Mouse (Mus musculus) retina, postnatal 7 days (tissue): ENCODE measurements around the gene Mylk2.

Experiments used
- DNase-seq: peaks from one replicate; pipeline ENCODE4 v3.0.0-alpha.2; 2012; ENCODE audit warnings: low read depth, low spot score

The Mylk2 gene

GRCm38 (mm10) chr2:152914310-152915120, 3.4 kb downstream of the Mylk2 start:
- DNase-seq, result peak; percentile 83

GRCm38 (mm10) chr2:152915453-152915852, 4.3 kb downstream of the Mylk2 start:
- no peak for DNase-seq

- DNase-seq, result no peak
Measured at GRCm38 (mm10) chr2:152916111-152916510, 5.0 kb downstream of the Mylk2 start.

- no peak for DNase-seq
Measured at GRCm38 (mm10) chr2:152917671-152918070, 6.5 kb downstream of the Mylk2 start.

- no peak for DNase-seq
Measured at GRCm38 (mm10) chr2:152922376-152922775, 11.2 kb downstream of the Mylk2 start.

GRCm38 (mm10) chr2:152923621-152924020, 12.5 kb downstream of the Mylk2 start:
- no peak for DNase-seq

- DNase-seq, result no peak
Measured at GRCm38 (mm10) chr2:152924128-152924527, 13.0 kb downstream of the Mylk2 start.

- no peak for DNase-seq
Measured at GRCm38 (mm10) chr2:152924543-152924942, 13.4 kb downstream of the Mylk2 start.

GRCm38 (mm10) chr2:152925189-152925872, 14.2 kb downstream of the Mylk2 start:
- DNase-seq, result no peak

- DNase-seq, result no peak
Measured at GRCm38 (mm10) chr2:152926896-152927295, 15.7 kb downstream of the Mylk2 start.

- no peak for DNase-seq
Measured at GRCm38 (mm10) chr2:152927371-152927770, 16.2 kb downstream of the Mylk2 start.

GRCm38 (mm10) chr2:152928219-152928987, 17.3 kb downstream of the Mylk2 start:
- no peak for DNase-seq

- no peak for DNase-seq
Measured at GRCm38 (mm10) chr2:152928988-152929370, 17.8 kb downstream of the Mylk2 start.

- DNase-seq, result no peak
Measured at GRCm38 (mm10) chr2:152930276-152930675, 19.1 kb downstream of the Mylk2 start.

- DNase-seq, result no peak
Measured at GRCm38 (mm10) chr2:152931456-152932160, 20.5 kb downstream of the Mylk2 start.

- no peak for DNase-seq
Measured at GRCm38 (mm10) chr2:152933048-152933447, 21.9 kb downstream of the Mylk2 start, which contains the start of gene Foxs1. Foxs1 (minus strand) TSS chr2:152933208.

- no peak for DNase-seq
Measured at GRCm38 (mm10) chr2:152933614-152934013, 22.5 kb downstream of the Mylk2 start.

- no peak for DNase-seq
Measured at GRCm38 (mm10) chr2:152939846-152940245, 28.7 kb downstream of the Mylk2 start.

GRCm38 (mm10) chr2:152941106-152941505, 30.0 kb downstream of the Mylk2 start:
- no peak for DNase-seq

GRCm38 (mm10) chr2:152941776-152942175, 30.6 kb downstream of the Mylk2 start:
- no peak for DNase-seq

GRCm38 (mm10) chr2:152942898-152943515, 31.9 kb downstream of the Mylk2 start:
- no peak for DNase-seq
